Mouse (Mus musculus): ENCODE results near the gene Spata22. TPM values are rescaled to one million over a fixed set of nuclear protein-coding genes. Genes with fewer than 3 reads are reported as not detected.
"Not testable (repeated sequence)": the region's sequence is repeated elsewhere in the genome, so short reads cannot be mapped to it uniquely, and the experiment has no call there.

Spata22 gene
- polyA plus RNA-seq, 1 experiment = 0.08 TPM

- 39% methylated on average over 3 of the region's 3 CpGs for WGBS
- Histone ChIP-seq H3K4me1 (ENCODE audit: control insufficient read depth, insufficient read depth, low read length) (no peaks in the 10 kb centered on the region), H3K4me3 (replicated peaks; ENCODE audit: insufficient read depth, low read depth, low read length) (no peak overlapping the region), H3K27ac (ENCODE audit: insufficient read depth, low read length) (no peak overlapping the region), H3K27me3 (ENCODE audit: control insufficient read depth, insufficient read depth, low read length) (no peaks in the 10 kb centered on the region)
- TF ChIP-seq POLR2A (IDR thresholded peaks at IDR 0.05; ENCODE audit: borderline replicate concordance, insufficient read depth, low read length) = no peak
- TF ChIP-seq CTCF (IDR thresholded peaks at IDR 0.05; ENCODE audit: borderline replicate concordance, insufficient read depth, low read depth, low read length) = no peak
- no peak for DNase-seq
Observed at GRCm38 (mm10) chr11:73315961-73316360, 13.6 kb upstream of the Spata22 start.

- H3K27me3 ChIP-seq (ENCODE audit: control insufficient read depth, insufficient read depth, low read length); H3K27ac ChIP-seq (ENCODE audit: insufficient read depth, low read length); H3K4me1 ChIP-seq (ENCODE audit: control insufficient read depth, insufficient read depth, low read length); H3K4me3 ChIP-seq (replicated peaks; ENCODE audit: insufficient read depth, low read depth, low read length); DNase-seq: not testable (repeated sequence)
- WGBS = 84% methylated on average over 2 of the region's 2 CpGs
Observed at GRCm38 (mm10) chr11:73318581-73318980, 11.0 kb upstream of the Spata22 start.

- not testable (repeated sequence) for H3K27me3 ChIP-seq (ENCODE audit: control insufficient read depth, insufficient read depth, low read length)
Observed at GRCm38 (mm10) chr11:73321064-73321463, 8.5 kb upstream of the Spata22 start.

GRCm38 (mm10) chr11:73323906-73324830, 5.4 kb upstream of the Spata22 start:
- H3K27ac ChIP-seq (ENCODE audit: insufficient read depth, low read length) = no peak overlapping the region
- TF ChIP-seq CTCF (IDR thresholded peaks at IDR 0.05; ENCODE audit: borderline replicate concordance, insufficient read depth, low read depth, low read length) (no peak), POLR2A (IDR thresholded peaks at IDR 0.05; ENCODE audit: borderline replicate concordance, insufficient read depth, low read length) (no peak)
- 65% methylated on average over 9 of the region's 9 CpGs for WGBS
- H3K4me3 ChIP-seq (replicated peaks; ENCODE audit: insufficient read depth, low read depth, low read length) = peak overlapping the region; percentile 26
- no peaks in the 10 kb centered on the region for H3K27me3 ChIP-seq (ENCODE audit: control insufficient read depth, insufficient read depth, low read length)
- H3K4me1 ChIP-seq (ENCODE audit: control insufficient read depth, insufficient read depth, low read length) = no peaks in the 10 kb centered on the region
- no peak for DNase-seq

More at GRCm38 (mm10) chr11:73321064-73321463, 8.5 kb upstream of the Spata22 start:
- not testable (repeated sequence) for H3K4me3 ChIP-seq (replicated peaks; ENCODE audit: insufficient read depth, low read depth, low read length); DNase-seq; H3K27ac ChIP-seq (ENCODE audit: insufficient read depth, low read length); H3K4me1 ChIP-seq (ENCODE audit: control insufficient read depth, insufficient read depth, low read length)
- 93% methylated on average over 13 of the region's 13 CpGs for WGBS

- no peak for TF ChIP-seq POLR2A (IDR thresholded peaks at IDR 0.05; ENCODE audit: borderline replicate concordance, insufficient read depth, low read length)
- TF ChIP-seq CTCF (IDR thresholded peaks at IDR 0.05; ENCODE audit: borderline replicate concordance, insufficient read depth, low read depth, low read length) = no peak
- no peak for DNase-seq
- Histone ChIP-seq H3K4me1 (ENCODE audit: control insufficient read depth, insufficient read depth, low read length) (no peaks in the 10 kb centered on the region), H3K27me3 (ENCODE audit: control insufficient read depth, insufficient read depth, low read length) (no peaks in the 10 kb centered on the region), H3K27ac (ENCODE audit: insufficient read depth, low read length) (no peak overlapping the region), H3K4me3 (replicated peaks; ENCODE audit: insufficient read depth, low read depth, low read length) (no peak overlapping the region)
- WGBS = 52% methylated on average over 12 of the region's 12 CpGs
Observed at GRCm38 (mm10) chr11:73326485-73326886, 3.1 kb upstream of the Spata22 start.

- H3K4me1 ChIP-seq (ENCODE audit: control insufficient read depth, insufficient read depth, low read length) = no peaks in the 10 kb centered on the region
- no peaks in the 10 kb centered on the region for H3K27me3 ChIP-seq (ENCODE audit: control insufficient read depth, insufficient read depth, low read length)
- no peak for TF ChIP-seq POLR2A (IDR thresholded peaks at IDR 0.05; ENCODE audit: borderline replicate concordance, insufficient read depth, low read length)
- TF ChIP-seq CTCF (IDR thresholded peaks at IDR 0.05; ENCODE audit: borderline replicate concordance, insufficient read depth, low read depth, low read length) = no peak
- 34% methylated on average over 4 of the region's 4 CpGs for WGBS
- no peak for DNase-seq
- H3K4me3 ChIP-seq (replicated peaks; ENCODE audit: insufficient read depth, low read depth, low read length) = no peak overlapping the region
- H3K27ac ChIP-seq (ENCODE audit: insufficient read depth, low read length) = no peak overlapping the region
Observed at GRCm38 (mm10) chr11:73327361-73327760, 2.2 kb upstream of the Spata22 start.

GRCm38 (mm10) chr11:73333357-73333756, 3.8 kb downstream of the Spata22 start:
- H3K4me3 ChIP-seq (replicated peaks; ENCODE audit: insufficient read depth, low read depth, low read length) = no peak overlapping the region
- no peak overlapping the region for H3K27ac ChIP-seq (ENCODE audit: insufficient read depth, low read length)
- TF ChIP-seq POLR2A (IDR thresholded peaks at IDR 0.05; ENCODE audit: borderline replicate concordance, insufficient read depth, low read length) = no peak
- no peak for TF ChIP-seq CTCF (IDR thresholded peaks at IDR 0.05; ENCODE audit: borderline replicate concordance, insufficient read depth, low read depth, low read length)
- no peaks in the 10 kb centered on the region for H3K4me1 ChIP-seq (ENCODE audit: control insufficient read depth, insufficient read depth, low read length)
- 55% methylated on average over 2 of the region's 2 CpGs for WGBS
- DNase-seq = no peak
- H3K27me3 ChIP-seq (ENCODE audit: control insufficient read depth, insufficient read depth, low read length) = no peaks in the 10 kb centered on the region

GRCm38 (mm10) chr11:73336919-73337318, 7.4 kb downstream of the Spata22 start:
- Histone ChIP-seq H3K4me3 (replicated peaks; ENCODE audit: insufficient read depth, low read depth, low read length) (no peak overlapping the region), H3K27ac (ENCODE audit: insufficient read depth, low read length) (no peak overlapping the region), H3K27me3 (ENCODE audit: control insufficient read depth, insufficient read depth, low read length) (no peaks in the 10 kb centered on the region), H3K4me1 (ENCODE audit: control insufficient read depth, insufficient read depth, low read length) (no peaks in the 10 kb centered on the region)
- no peak for DNase-seq
- WGBS = 73% methylated on average over 4 of the region's 4 CpGs
- TF ChIP-seq CTCF (IDR thresholded peaks at IDR 0.05; ENCODE audit: borderline replicate concordance, insufficient read depth, low read depth, low read length) (no peak), POLR2A (IDR thresholded peaks at IDR 0.05; ENCODE audit: borderline replicate concordance, insufficient read depth, low read length) (no peak)
